Mouse (Mus musculus): ENCODE data around the gene Zbtb9. TPM values are rescaled to one million over a fixed set of nuclear protein-coding genes. Genes with fewer than 3 reads are reported as not detected.

Zbtb9 gene
- polyA plus RNA-seq, 1 experiment from 2014 or later = 16.7 TPM

DNA sequence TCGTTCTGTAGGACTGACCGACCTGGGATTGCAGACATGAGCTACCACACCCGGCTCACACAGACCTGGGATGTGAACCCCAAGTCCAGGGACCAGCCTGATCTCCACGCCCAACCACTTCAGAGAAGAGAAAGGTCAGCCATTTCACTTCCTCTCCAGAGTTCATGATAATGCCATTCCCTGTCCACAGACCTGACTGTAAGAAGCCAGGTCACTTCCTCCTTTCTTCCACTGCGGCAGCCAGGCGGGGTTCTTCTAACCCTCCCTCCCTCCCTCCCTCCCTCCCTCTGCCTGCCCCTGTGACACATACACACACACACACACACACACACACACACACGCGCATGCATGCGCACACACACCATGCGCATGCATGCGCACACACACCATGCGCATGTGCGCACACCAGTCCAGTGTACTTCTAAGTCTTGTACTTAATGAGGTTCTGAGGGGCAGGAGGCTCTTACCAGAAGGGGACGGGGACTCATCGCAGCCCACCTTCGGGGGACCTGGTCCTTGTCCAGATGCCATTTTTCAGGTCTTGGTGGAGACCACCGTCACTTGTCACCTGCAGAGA, 52.4 kb downstream of the Zbtb9 start:
- ATAC-seq (ENCODE audit: low FRiP score, low read depth) = no peak

DNA sequence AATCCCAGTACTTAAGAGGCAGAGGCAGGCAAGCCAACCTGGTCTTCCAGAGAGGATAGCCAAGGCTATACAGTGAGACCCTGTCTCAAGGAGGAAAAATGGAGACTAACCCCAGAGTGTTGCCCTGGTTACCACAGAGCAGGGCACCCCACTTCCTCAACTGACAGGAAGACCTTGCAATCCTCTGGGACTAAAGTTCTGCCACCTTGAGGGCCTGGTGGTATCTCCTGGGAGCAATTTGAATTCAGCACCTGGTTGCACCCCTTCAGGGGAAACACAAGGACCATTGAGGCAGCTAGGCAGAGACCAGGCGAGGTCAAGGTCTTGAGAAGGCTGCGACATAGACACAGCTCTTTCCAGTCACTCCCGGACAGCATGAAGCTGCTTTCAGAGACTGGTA, 53.0 kb downstream of the Zbtb9 start:
- H3K9me3 ChIP-seq = no peaks in the 10 kb centered on the region
- peaks cover 14% of the 10 kb centered on the region for H3K4me1 ChIP-seq
- H3K27me3 ChIP-seq = no peaks in the 10 kb centered on the region
- H3K9ac ChIP-seq = no peak overlapping the region
- no peak overlapping the region for H3K4me2 ChIP-seq (replicated peaks)
- no peak overlapping the region for H3K4me3 ChIP-seq
- H3K27ac ChIP-seq = no peak overlapping the region
- WGBS = 92% methylated on average over 3 of the region's 3 CpGs
- no peak for ATAC-seq (ENCODE audit: low FRiP score, low read depth)
- H3K36me3 ChIP-seq = peaks cover 54% of the 10 kb centered on the region

More for the DNA sequence above, 52.4 kb downstream of the Zbtb9 start:
- no peaks in the 10 kb centered on the region for H3K9me3 ChIP-seq
- no peak overlapping the region for H3K27ac ChIP-seq
- no peak overlapping the region for H3K4me2 ChIP-seq (replicated peaks)
- H3K27me3 ChIP-seq = no peaks in the 10 kb centered on the region
- 94% methylated on average over 17 of the region's 17 CpGs for WGBS
- H3K9ac ChIP-seq = no peak overlapping the region
- peaks cover 59% of the 10 kb centered on the region for H3K36me3 ChIP-seq
- H3K4me1 ChIP-seq = peaks cover 14% of the 10 kb centered on the region
- H3K4me3 ChIP-seq = no peak overlapping the region

DNA sequence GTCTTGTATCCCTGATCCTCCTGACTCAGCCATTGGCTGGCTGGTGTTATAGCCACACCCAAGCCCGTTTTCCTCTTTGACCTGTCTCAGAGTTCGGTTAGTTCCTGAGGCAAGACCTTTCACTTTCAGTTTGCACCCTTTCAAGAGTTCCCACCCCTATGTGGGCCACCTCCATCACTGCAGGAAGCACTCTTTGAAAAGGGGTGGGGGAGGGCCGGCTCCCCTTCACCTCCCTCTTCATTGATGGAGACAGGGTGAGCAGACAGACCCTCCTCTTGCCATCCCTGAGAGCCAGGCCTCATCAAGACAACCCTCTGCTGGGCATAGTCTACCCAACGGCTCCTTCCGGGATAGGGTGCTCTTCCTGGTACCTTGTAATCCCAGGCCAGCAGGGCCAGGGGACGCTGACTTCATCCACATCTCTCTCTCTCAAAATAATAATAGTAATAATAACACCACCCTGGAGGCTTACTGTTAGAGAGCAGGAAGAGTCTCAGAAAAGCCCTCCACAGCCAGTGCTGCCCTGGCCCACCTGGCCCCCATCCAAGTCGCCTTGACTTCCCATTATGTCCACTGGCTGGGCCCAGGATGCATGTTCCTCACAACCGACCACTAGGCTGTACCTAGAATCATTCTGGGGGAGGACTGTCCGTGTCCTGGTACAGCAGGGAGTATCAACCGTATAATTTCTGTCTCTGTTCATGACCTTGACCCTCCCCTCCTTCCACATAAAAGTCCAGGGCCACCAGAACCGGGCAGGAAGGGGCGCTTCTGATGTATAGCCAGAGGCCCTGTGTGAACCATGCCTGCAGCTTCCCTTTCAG, 54.7 kb downstream of the Zbtb9 start:
- H3K4me1 ChIP-seq = peaks cover 17% of the 10 kb centered on the region
- H3K4me2 ChIP-seq (replicated peaks) = peak overlapping the region; percentile 84
- peak overlapping the region; percentile 78 for H3K4me3 ChIP-seq
- H3K9ac ChIP-seq = peak overlapping the region; percentile 98
- no peaks in the 10 kb centered on the region for H3K27me3 ChIP-seq
- H3K9me3 ChIP-seq = no peaks in the 10 kb centered on the region
- ATAC-seq (ENCODE audit: low FRiP score, low read depth) = peak; percentile 5; the same call in 1 of the 2 replicates
- 30% methylated on average over 12 of the region's 12 CpGs for WGBS
- H3K27ac ChIP-seq = peak overlapping the region; percentile 81
- peaks cover 36% of the 10 kb centered on the region for H3K36me3 ChIP-seq

DNA sequence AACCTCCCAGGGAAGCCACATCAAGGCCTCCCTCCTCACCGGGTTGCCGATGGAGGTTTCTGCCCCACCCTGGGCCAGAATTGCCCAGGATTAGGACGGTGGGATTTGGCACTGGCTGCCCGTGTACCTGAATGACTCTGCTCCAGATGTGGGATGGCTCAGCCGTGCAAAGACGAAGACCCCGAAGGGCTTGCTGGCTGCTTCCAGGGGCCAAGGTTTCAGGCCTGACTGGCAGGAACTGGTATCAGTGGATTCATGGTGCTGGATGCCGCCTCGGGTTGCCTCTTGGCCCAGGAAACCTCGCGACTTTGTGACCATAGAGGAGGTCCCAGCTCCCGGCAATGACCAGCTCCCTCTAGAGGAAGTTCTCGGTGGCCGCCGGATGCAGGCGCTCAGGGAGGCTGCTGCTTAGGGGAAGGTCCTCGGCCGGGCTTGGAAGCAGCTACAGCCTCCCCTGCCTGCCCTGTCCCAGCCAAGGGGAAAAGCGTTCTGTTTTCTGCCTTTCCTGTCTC, 55.4 kb downstream of the Zbtb9 start:
- Histone ChIP-seq H3K9ac (peak overlapping the region; percentile 98), H3K27me3 (no peaks in the 10 kb centered on the region), H3K27ac (peak overlapping the region; percentile 81), H3K4me3 (peak overlapping the region; percentile 78), H3K4me2 (replicated peaks) (peak overlapping the region; percentile 84), H3K9me3 (no peaks in the 10 kb centered on the region), H3K36me3 (peaks cover 30% of the 10 kb centered on the region), H3K4me1 (peaks cover 23% of the 10 kb centered on the region)
- WGBS = 1% methylated on average over 19 of the region's 19 CpGs
- peak; percentile 77 for ATAC-seq (ENCODE audit: low FRiP score, low read depth)

DNA sequence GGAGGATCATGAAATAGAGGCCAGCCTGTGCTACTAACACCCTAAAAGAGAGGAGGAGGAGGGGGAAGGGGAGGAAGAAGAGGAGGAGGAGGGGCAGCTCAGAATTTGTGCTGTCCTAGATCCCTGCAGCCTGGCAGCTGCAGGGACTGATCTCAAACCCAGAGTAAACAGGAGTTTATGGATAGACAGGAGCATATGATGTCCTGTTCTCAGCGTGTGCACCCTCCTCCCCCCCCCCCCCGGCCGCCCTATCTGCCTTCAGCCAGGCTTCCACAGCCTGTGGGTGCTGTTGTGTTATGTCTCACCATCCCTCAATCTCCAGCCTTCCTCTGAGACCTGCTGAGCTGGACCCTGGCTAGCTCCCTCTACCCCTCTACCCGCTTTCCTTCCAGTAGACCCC, 55.9 kb downstream of the Zbtb9 start, which contains the start of gene Bak1:
Bak1 (minus strand) TSS at position 101 of the 400 bp plus-strand sequence.
- no peaks in the 10 kb centered on the region for H3K27me3 ChIP-seq
- peak within 1 kb of the TSS; percentile 98 for H3K9ac ChIP-seq
- H3K36me3 ChIP-seq = peaks cover 24% of the 10 kb centered on the region
- H3K4me2 ChIP-seq (replicated peaks) = peak within 1 kb of the TSS; percentile 84
- ATAC-seq (ENCODE audit: low FRiP score, low read depth) = peak; percentile 7; the same call in 1 of the 2 replicates
- H3K4me1 ChIP-seq = peaks cover 23% of the 10 kb centered on the region
- peak within 1 kb of the TSS; percentile 81 for H3K27ac ChIP-seq
- peak within 1 kb of the TSS; percentile 78 for H3K4me3 ChIP-seq
- H3K9me3 ChIP-seq = no peaks in the 10 kb centered on the region
- WGBS = 55% methylated on average over 4 of the region's 4 CpGs

DNA sequence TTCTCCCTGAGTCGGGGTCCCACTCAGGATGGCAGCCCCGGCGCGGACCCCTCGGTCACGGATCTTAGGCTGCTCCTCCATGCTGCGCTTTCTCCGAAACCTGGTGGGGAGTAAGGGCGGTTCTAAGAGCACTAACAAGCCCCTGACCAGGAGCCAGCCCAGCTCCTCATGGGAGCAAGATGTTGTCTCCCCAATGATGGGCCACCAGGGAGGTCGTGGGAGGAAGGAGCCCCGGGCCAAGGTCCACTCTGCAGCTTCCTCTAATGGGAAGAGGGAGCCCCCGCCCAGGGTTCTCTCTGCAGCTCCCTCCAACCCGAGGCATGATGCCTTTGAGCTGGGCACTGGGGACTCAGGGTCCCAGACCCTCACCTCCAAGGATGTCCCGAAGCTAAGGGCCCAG, 56.5 kb downstream of the Zbtb9 start:
- no peak overlapping the region for H3K4me2 ChIP-seq (replicated peaks)
- no peak overlapping the region for H3K9ac ChIP-seq
- H3K4me1 ChIP-seq = peaks cover 23% of the 10 kb centered on the region
- no peak overlapping the region for H3K4me3 ChIP-seq
- peaks cover 19% of the 10 kb centered on the region for H3K36me3 ChIP-seq
- no peak for ATAC-seq (ENCODE audit: low FRiP score, low read depth)
- WGBS = 91% methylated on average over 14 of the region's 14 CpGs
- no peak overlapping the region for H3K27ac ChIP-seq
- no peaks in the 10 kb centered on the region for H3K27me3 ChIP-seq
- H3K9me3 ChIP-seq = no peaks in the 10 kb centered on the region

DNA sequence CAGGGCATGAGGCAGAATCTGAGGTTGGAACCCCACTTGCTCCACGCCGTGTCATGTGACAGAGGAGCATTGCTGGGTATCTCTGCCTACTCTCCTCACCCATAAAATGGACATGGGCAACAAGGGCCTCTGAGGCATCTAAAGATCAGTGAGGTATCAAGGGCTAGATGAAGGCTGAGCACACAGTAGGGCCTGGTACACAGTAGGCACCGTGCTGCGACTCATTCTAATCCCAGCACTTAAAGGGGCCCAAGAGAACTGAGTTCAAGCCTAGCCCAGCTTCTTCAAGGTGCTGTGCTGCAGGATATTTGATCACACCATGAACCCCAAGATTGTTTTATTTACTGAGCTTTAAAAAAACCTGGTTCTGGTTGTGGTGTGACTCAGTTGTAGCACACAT, 57.9 kb downstream of the Zbtb9 start:
- 89% methylated on average over 4 of the region's 4 CpGs for WGBS
- Histone ChIP-seq H3K9ac (no peak overlapping the region), H3K9me3 (no peaks in the 10 kb centered on the region), H3K4me2 (replicated peaks) (no peak overlapping the region), H3K27me3 (no peaks in the 10 kb centered on the region), H3K27ac (no peak overlapping the region), H3K4me3 (no peak overlapping the region), H3K36me3 (peaks cover 4% of the 10 kb centered on the region; the same call in 1 of the 2 replicates), H3K4me1 (peaks cover 28% of the 10 kb centered on the region)
- no peak for ATAC-seq (ENCODE audit: low FRiP score, low read depth)

DNA sequence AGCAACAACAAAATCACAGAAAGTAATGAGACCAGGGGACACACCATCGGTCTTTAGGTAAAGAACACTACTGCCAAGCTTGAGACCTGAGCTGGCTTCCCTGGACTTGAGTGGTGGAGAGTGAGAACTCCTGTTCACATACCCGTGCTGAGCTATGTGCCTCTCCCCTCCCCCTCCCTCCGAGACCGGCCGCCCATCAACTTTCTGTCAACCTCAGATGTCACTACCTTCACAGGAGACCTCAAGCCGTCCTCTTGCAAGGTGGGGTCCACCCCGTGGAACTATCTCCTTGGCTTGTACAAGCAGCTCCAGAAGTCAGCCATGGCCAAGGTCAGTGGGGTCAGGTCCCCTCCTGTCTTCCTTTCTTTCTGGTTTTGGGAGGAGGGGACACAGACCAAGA, 59.4 kb downstream of the Zbtb9 start:
- Histone ChIP-seq H3K9ac (no peak overlapping the region), H3K4me1 (peaks cover 28% of the 10 kb centered on the region), H3K27me3 (no peaks in the 10 kb centered on the region), H3K4me3 (no peak overlapping the region), H3K4me2 (replicated peaks) (no peak overlapping the region; the same call in 1 of the 2 replicates), H3K36me3 (no peaks in the 10 kb centered on the region), H3K9me3 (no peaks in the 10 kb centered on the region), H3K27ac (no peak overlapping the region)
- WGBS = 68% methylated on average over 7 of the region's 7 CpGs
- no peak for ATAC-seq (ENCODE audit: low FRiP score, low read depth)

DNA sequence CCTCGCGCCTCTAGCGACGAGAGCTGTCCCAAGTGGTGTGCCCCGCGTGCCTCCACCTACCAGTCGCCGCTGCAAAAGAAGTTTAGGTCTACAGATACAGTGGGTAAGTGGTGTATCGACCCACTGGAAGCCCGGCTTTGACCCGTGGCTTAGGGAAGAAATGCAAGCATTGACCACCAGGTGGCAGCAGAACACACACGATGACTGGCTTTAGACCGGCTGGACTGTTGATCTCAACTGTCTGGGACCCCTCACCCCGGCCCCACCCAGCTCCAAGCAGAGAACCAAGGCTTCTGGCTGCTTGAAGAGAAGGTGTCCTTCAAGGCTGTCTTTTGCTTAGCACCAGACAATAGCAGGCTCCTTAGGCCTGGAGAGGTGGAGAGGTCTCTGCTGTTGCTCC, 59.9 kb downstream of the Zbtb9 start:
- peaks cover 26% of the 10 kb centered on the region for H3K4me1 ChIP-seq
- peak overlapping the region; percentile 19; the same call in 1 of the 2 replicates for H3K4me2 ChIP-seq (replicated peaks)
- H3K27me3 ChIP-seq = no peaks in the 10 kb centered on the region
- peak; percentile 41; the same call in 1 of the 2 replicates for ATAC-seq (ENCODE audit: low FRiP score, low read depth)
- H3K4me3 ChIP-seq = no peak overlapping the region
- no peak overlapping the region for H3K27ac ChIP-seq
- H3K36me3 ChIP-seq = no peaks in the 10 kb centered on the region
- H3K9ac ChIP-seq = no peak overlapping the region
- WGBS = 5% methylated on average over 14 of the region's 14 CpGs
- H3K9me3 ChIP-seq = no peaks in the 10 kb centered on the region

DNA sequence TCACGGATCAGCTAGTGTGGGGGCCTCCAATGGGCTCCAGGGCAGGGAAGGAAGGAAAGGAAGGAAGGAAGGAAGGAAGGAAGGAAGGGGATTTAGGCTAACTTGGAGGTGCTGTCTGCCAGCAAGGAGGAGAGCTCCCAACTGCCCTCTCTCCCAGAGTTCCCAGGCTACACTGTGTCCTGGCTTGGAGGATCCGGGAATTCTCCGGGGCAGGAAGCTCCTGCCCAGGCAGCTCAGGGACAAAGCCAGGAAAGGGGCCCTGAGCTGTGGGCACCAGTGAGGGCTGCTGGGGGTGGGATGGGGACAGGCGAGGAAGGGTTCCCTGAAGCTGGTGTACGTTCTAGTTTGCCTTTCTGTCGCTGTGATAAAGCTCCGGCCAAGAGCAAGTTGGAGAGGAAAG, 63.5 kb downstream of the Zbtb9 start:
- Histone ChIP-seq H3K36me3 (no peaks in the 10 kb centered on the region), H3K4me3 (no peak overlapping the region), H3K9me3 (no peaks in the 10 kb centered on the region), H3K4me1 (peaks cover 58% of the 10 kb centered on the region), H3K27me3 (no peaks in the 10 kb centered on the region), H3K9ac (0 out of 2 replicates have a peak overlapping the region, but pooled peaks have one; percentile 50), H3K27ac (peak overlapping the region; percentile 33; the same call in 1 of the 2 replicates), H3K4me2 (replicated peaks) (no peak overlapping the region)
- ATAC-seq (ENCODE audit: low FRiP score, low read depth) = no peak
- WGBS = 71% methylated on average over 7 of the region's 7 CpGs

DNA sequence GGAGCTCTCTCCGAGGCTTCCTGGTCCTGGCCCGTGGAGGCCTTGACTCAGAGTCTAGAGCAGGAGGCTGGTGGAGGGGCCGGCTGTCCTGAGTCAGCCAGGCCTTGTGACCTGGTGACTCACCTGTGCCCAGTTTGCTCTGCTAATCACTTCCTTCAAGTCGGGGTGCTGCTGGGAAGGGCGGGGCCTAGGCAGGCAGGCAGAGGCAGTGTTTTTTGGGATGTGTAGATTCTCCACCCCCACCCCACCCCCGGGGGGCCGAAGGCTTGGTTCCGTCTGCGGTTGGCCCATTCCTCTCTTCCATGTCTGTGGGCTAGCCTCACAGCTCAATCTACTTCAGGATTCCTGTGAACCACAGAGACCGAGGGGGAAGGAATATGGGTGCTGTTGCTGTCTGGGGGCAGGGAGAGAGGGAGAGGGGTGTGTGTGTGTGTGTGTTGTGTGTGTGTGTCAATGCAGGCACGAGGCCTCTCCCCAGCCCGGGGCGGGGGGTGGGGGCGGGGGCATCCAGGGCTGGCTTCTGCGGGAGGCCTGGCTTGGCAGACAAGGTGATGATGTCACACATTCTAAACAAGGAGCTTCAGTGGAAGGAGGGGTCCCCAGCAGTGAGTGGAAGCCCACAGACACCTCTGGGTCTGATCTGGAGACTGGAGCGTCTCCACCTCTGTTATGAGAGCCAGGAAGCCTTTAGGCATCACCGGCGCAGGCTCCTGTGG, 65.5 kb downstream of the Zbtb9 start:
- Histone ChIP-seq H3K27me3 (no peaks in the 10 kb centered on the region), H3K27ac (peak overlapping the region; percentile 52), H3K9me3 (no peaks in the 10 kb centered on the region), H3K9ac (no peak overlapping the region), H3K4me3 (no peak overlapping the region), H3K4me1 (peaks cover 55% of the 10 kb centered on the region), H3K36me3 (no peaks in the 10 kb centered on the region), H3K4me2 (replicated peaks) (peak overlapping the region; percentile 23; the same call in 1 of the 2 replicates)
- WGBS = 33% methylated on average over 16 of the region's 18 CpGs
- ATAC-seq (ENCODE audit: low FRiP score, low read depth) = peak; percentile 57; the same call in 1 of the 2 replicates

All from limb, embryonic 13.5 days (tissue).